Mouse (Mus musculus): Measurements from ENCODE around the gene Sspo. TPM values are rescaled to one million over a fixed set of nuclear protein-coding genes. Genes with fewer than 3 reads are reported as not detected.

Sspo gene
- polyA plus RNA-seq, 1 experiment from 2014 or later = 0.07 TPM

GRCm38 (mm10) chr6:48423336-48423735 lies 24.7 kb upstream of the Sspo start:
- Histone ChIP-seq H3K27ac (replicated peaks) (no peak overlapping the region), H3K4me1 (peaks cover 10% of the 10 kb centered on the region; the same call in 1 of the 2 replicates), H3K9me3 (replicated peaks) (no peaks in the 10 kb centered on the region), H3K36me3 (peaks cover 8% of the 10 kb centered on the region; the same call in 1 of the 2 replicates), H3K4me3 (no peak overlapping the region), H3K27me3 (ENCODE audit: low read depth, poor library complexity, severe bottlenecking) (no peaks in the 10 kb centered on the region)
- 77% methylated on average over 3 of the region's 3 CpGs for WGBS
- no peak for DNase-seq (ENCODE audit: low spot score)

- 69% methylated on average over 5 of the region's 5 CpGs for WGBS
- H3K4me1 ChIP-seq = peaks cover 10% of the 10 kb centered on the region; the same call in 1 of the 2 replicates
- H3K27me3 ChIP-seq (ENCODE audit: low read depth, poor library complexity, severe bottlenecking) = no peaks in the 10 kb centered on the region
These were observed 24.0 kb upstream of the Sspo start for GRCm38 (mm10) chr6:48424074-48424473.

GRCm38 (mm10) chr6:48426956-48427355 lies 21.1 kb upstream of the Sspo start:
- Histone ChIP-seq H3K4me1 (no peaks in the 10 kb centered on the region), H3K27ac (replicated peaks) (no peak overlapping the region), H3K9me3 (replicated peaks) (no peaks in the 10 kb centered on the region), H3K4me3 (no peak overlapping the region), H3K36me3 (no peaks in the 10 kb centered on the region), H3K27me3 (ENCODE audit: low read depth, poor library complexity, severe bottlenecking) (no peaks in the 10 kb centered on the region)
- 80% methylated on average over 5 of the region's 5 CpGs for WGBS
- no peak for DNase-seq (ENCODE audit: low spot score)

More at GRCm38 (mm10) chr6:48424074-48424473, 24.0 kb upstream of the Sspo start:
- H3K9me3 ChIP-seq (replicated peaks) = no peaks in the 10 kb centered on the region
- no peak for DNase-seq (ENCODE audit: low spot score)
- no peak overlapping the region for H3K4me3 ChIP-seq
- no peak overlapping the region for H3K27ac ChIP-seq (replicated peaks)
- H3K36me3 ChIP-seq = 0 out of 2 replicates have a peak, but pooled peaks cover under 1% of the 10 kb centered on the region

- WGBS = 69% methylated on average over 4 of the region's 4 CpGs
- Histone ChIP-seq H3K4me1 (peaks cover 13% of the 10 kb centered on the region), H3K27ac (replicated peaks) (no peak overlapping the region), H3K9me3 (replicated peaks) (no peaks in the 10 kb centered on the region), H3K36me3 (no peaks in the 10 kb centered on the region), H3K27me3 (ENCODE audit: low read depth, poor library complexity, severe bottlenecking) (no peaks in the 10 kb centered on the region), H3K4me3 (no peak overlapping the region)
- no peak for DNase-seq (ENCODE audit: low spot score)
These were observed 19.1 kb upstream of the Sspo start for GRCm38 (mm10) chr6:48428769-48429557.

- 80% methylated on average over 5 of the region's 5 CpGs for WGBS
These were observed 17.3 kb upstream of the Sspo start for GRCm38 (mm10) chr6:48430748-48431147.

GRCm38 (mm10) chr6:48432893-48433816 lies 14.9 kb upstream of the Sspo start:
- no peak for DNase-seq (ENCODE audit: low spot score)
- peaks cover 12% of the 10 kb centered on the region for H3K36me3 ChIP-seq
- no peak overlapping the region for H3K4me3 ChIP-seq
- peaks cover 34% of the 10 kb centered on the region for H3K27me3 ChIP-seq (ENCODE audit: low read depth, poor library complexity, severe bottlenecking)
- H3K27ac ChIP-seq (replicated peaks) = no peak overlapping the region
- H3K4me1 ChIP-seq = peaks cover 21% of the 10 kb centered on the region
- H3K9me3 ChIP-seq (replicated peaks) = no peaks in the 10 kb centered on the region
- 64% methylated on average over 12 of the region's 12 CpGs for WGBS

More at GRCm38 (mm10) chr6:48430748-48431147, 17.3 kb upstream of the Sspo start:
- no peak overlapping the region for H3K4me3 ChIP-seq
- H3K4me1 ChIP-seq = peaks cover 18% of the 10 kb centered on the region
- no peaks in the 10 kb centered on the region for H3K9me3 ChIP-seq (replicated peaks)
- H3K27ac ChIP-seq (replicated peaks) = no peak overlapping the region
- peaks cover 10% of the 10 kb centered on the region for H3K27me3 ChIP-seq (ENCODE audit: low read depth, poor library complexity, severe bottlenecking)
- no peaks in the 10 kb centered on the region for H3K36me3 ChIP-seq
- no peak for DNase-seq (ENCODE audit: low spot score)

GRCm38 (mm10) chr6:48434651-48435050 lies 13.4 kb upstream of the Sspo start:
- Histone ChIP-seq H3K36me3 (peaks cover 17% of the 10 kb centered on the region), H3K9me3 (replicated peaks) (no peaks in the 10 kb centered on the region), H3K4me1 (peaks cover 36% of the 10 kb centered on the region), H3K27ac (replicated peaks) (no peak overlapping the region), H3K27me3 (ENCODE audit: low read depth, poor library complexity, severe bottlenecking) (peaks cover 49% of the 10 kb centered on the region), H3K4me3 (no peak overlapping the region)
- WGBS = 61% methylated on average over 6 of the region's 6 CpGs
- DNase-seq (ENCODE audit: low spot score) = no peak

GRCm38 (mm10) chr6:48435111-48435510 lies 12.9 kb upstream of the Sspo start:
- whole genome bisulfite sequencing = 71% methylated on average over 5 of the region's 5 CpGs
- no peak overlapping the region for H3K4me3 ChIP-seq
- no peak for DNase-seq (ENCODE audit: low spot score)
- no peak overlapping the region for H3K27ac ChIP-seq (replicated peaks)
- H3K27me3 ChIP-seq (ENCODE audit: low read depth, poor library complexity, severe bottlenecking) = peaks cover 54% of the 10 kb centered on the region
- H3K9me3 ChIP-seq (replicated peaks) = no peaks in the 10 kb centered on the region
- H3K4me1 ChIP-seq = peaks cover 41% of the 10 kb centered on the region
- H3K36me3 ChIP-seq = peaks cover 17% of the 10 kb centered on the region

- no peaks in the 10 kb centered on the region for H3K9me3 ChIP-seq (replicated peaks)
- peaks cover 61% of the 10 kb centered on the region for H3K27me3 ChIP-seq (ENCODE audit: low read depth, poor library complexity, severe bottlenecking)
- 83% methylated on average over 5 of the region's 5 CpGs for WGBS
- no peak for DNase-seq (ENCODE audit: low spot score)
- H3K27ac ChIP-seq (replicated peaks) = no peak overlapping the region
- peaks cover 48% of the 10 kb centered on the region for H3K4me1 ChIP-seq
- peaks cover 17% of the 10 kb centered on the region for H3K36me3 ChIP-seq
- H3K4me3 ChIP-seq = no peak overlapping the region
These were observed 12.2 kb upstream of the Sspo start for GRCm38 (mm10) chr6:48435706-48436349.

GRCm38 (mm10) chr6:48437679-48438376 lies 10.2 kb upstream of the Sspo start:
- DNase-seq (ENCODE audit: low spot score) = no peak
- WGBS = 19% methylated on average over 35 of the region's 35 CpGs
- H3K9me3 ChIP-seq (replicated peaks) = peaks cover 9% of the 10 kb centered on the region; the same call in 1 of the 2 replicates
- peaks cover 34% of the 10 kb centered on the region for H3K36me3 ChIP-seq
- no peak overlapping the region; the same call in 1 of the 2 replicates for H3K27ac ChIP-seq (replicated peaks)
- H3K4me3 ChIP-seq = peak overlapping the region; percentile 50
- H3K27me3 ChIP-seq (ENCODE audit: low read depth, poor library complexity, severe bottlenecking) = peaks cover 67% of the 10 kb centered on the region
- H3K4me1 ChIP-seq = peaks cover 50% of the 10 kb centered on the region

GRCm38 (mm10) chr6:48438475-48439125 lies 9.4 kb upstream of the Sspo start:
- Histone ChIP-seq H3K27ac (replicated peaks) (peak overlapping the region; percentile 49; the same call in 1 of the 2 replicates), H3K9me3 (replicated peaks) (peaks cover 9% of the 10 kb centered on the region; the same call in 1 of the 2 replicates), H3K4me1 (peaks cover 49% of the 10 kb centered on the region), H3K4me3 (peak overlapping the region; percentile 50), H3K36me3 (peaks cover 34% of the 10 kb centered on the region), H3K27me3 (ENCODE audit: low read depth, poor library complexity, severe bottlenecking) (peaks cover 67% of the 10 kb centered on the region)
- peak; percentile 43 for DNase-seq (ENCODE audit: low spot score)
- 6% methylated on average over 55 of the region's 55 CpGs for WGBS

Data from midbrain, embryonic 10.5 days (tissue).